Mouse (Mus musculus) liver, embryonic 14.5 days (tissue): ENCODE results near the gene Tsc22d1.

Experiments
- CTCF ChIP-seq: IDR thresholded peaks from 2 replicates; pipeline ENCODE4 v1.5.1; 2016; ENCODE audit warnings: antibody characterized with exemption, low read depth, control low read depth
- EP300 ChIP-seq: IDR thresholded peaks from 2 replicates; pipeline ENCODE4 v1.6.1; 2016; ENCODE audit warnings: antibody characterized with exemption, low read depth

GRCm38 (mm10) chr14:76402574-76402973 is 12.2 kb upstream of the Tsc22d1 start:
- no peak for TF ChIP-seq CTCF
- no peak for TF ChIP-seq EP300
